Mouse (Mus musculus): ENCODE measurements around the gene Gm3676. TPM values are rescaled to one million over a fixed set of nuclear protein-coding genes. Genes with fewer than 3 reads are reported as not detected.

Gene Gm3676
- not detected for polyA plus RNA-seq (2014; fragmentation: Illumina TruSeq; extraction: RNeasy Lipid Tissue Mini Kit (QIAGEN cat#74804); ENCODE audit: low replicate concordance)

DNA sequence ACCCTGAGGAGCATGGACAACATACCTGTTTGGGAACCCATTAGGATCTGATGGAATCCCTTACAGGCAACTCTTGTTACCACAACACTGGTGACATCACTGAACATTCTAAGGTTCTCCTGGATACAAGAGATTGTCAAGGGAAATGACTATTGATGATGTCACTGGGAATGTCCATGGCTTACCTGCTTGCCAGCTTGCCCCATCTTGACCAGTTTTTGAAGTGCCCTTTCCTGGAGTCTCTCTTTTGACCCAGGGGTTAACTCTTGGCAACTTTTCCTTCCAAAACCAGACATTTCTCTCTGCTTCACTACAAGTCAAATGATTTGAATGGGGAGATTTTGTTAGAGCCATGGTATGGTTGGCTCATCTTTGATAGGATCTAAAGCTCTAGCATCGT lies at the start of gene Gm3676:
Gm3676 (minus strand) TSS at position 101 of the 400 bp plus-strand sequence.

GRCm38 (mm10) chr14:41624512-41624911 lies 21.8 kb downstream of the Gm3676 start, which contains the start of gene Gm3072:
Gm3072 (minus strand) TSS chr14:41624612.

Other genes with a start within 250 kb of the Gm3676 start
- not detected for gene Gm6482, start 238.2 kb downstream of the Gm3676 start, polyA plus RNA-seq (2014; fragmentation: Illumina TruSeq; extraction: RNeasy Lipid Tissue Mini Kit (QIAGEN cat#74804); ENCODE audit: low replicate concordance)
- gene Gm7954, start 193.0 kb downstream of the Gm3676 start, polyA plus RNA-seq (2014; fragmentation: Illumina TruSeq; extraction: RNeasy Lipid Tissue Mini Kit (QIAGEN cat#74804); ENCODE audit: low replicate concordance): not detected
- not detected for gene Gm3486, start 157.0 kb downstream of the Gm3676 start, polyA plus RNA-seq (2014; fragmentation: Illumina TruSeq; extraction: RNeasy Lipid Tissue Mini Kit (QIAGEN cat#74804); ENCODE audit: low replicate concordance)
- gene Gm7970, start 90.9 kb downstream of the Gm3676 start, polyA plus RNA-seq (2014; fragmentation: Illumina TruSeq; extraction: RNeasy Lipid Tissue Mini Kit (QIAGEN cat#74804); ENCODE audit: low replicate concordance): not detected
- not detected for gene 1700049E17Rik2, start 73.3 kb downstream of the Gm3676 start, polyA plus RNA-seq (2014; fragmentation: Illumina TruSeq; extraction: RNeasy Lipid Tissue Mini Kit (QIAGEN cat#74804); ENCODE audit: low replicate concordance)
- gene Gm3072, start 21.9 kb downstream of the Gm3676 start, polyA plus RNA-seq (2014; fragmentation: Illumina TruSeq; extraction: RNeasy Lipid Tissue Mini Kit (QIAGEN cat#74804); ENCODE audit: low replicate concordance): not detected
- gene Gm8068, start 55.4 kb upstream of the Gm3676 start, polyA plus RNA-seq (2014; fragmentation: Illumina TruSeq; extraction: RNeasy Lipid Tissue Mini Kit (QIAGEN cat#74804); ENCODE audit: low replicate concordance): not detected
- not detected for gene Gm7929, start 104.1 kb upstream of the Gm3676 start, polyA plus RNA-seq (2014; fragmentation: Illumina TruSeq; extraction: RNeasy Lipid Tissue Mini Kit (QIAGEN cat#74804); ENCODE audit: low replicate concordance)
- gene Gm47189, start 126.0 kb upstream of the Gm3676 start, polyA plus RNA-seq (2014; fragmentation: Illumina TruSeq; extraction: RNeasy Lipid Tissue Mini Kit (QIAGEN cat#74804); ENCODE audit: low replicate concordance): not detected